Mouse (Mus musculus): ENCODE results near the gene Kcnq1.

Gene Kcnq1

DNA sequence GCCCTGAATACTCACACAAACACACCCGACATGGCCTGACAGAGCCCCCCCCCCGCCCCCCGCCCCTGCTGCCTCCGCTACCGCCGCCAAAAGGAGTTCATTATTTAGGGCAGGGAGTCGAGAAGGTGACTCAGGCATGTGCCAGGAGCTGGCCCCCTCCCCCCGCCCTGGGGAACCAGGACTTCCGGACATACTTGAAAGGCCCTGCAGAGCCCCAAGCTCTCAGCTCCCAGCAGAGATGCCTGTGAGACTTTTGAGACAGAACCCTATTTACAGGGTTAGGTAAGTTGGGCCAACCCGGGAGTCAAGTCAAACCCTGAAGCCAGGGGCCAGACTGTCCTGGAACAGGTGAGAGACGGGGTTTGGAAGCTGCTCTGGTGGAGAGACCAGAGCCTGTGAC, 355.8 kb downstream of the Kcnq1 start:
- no peak for DNase-seq (ENCODE audit: low spot score in 2 of 2)

DNA sequence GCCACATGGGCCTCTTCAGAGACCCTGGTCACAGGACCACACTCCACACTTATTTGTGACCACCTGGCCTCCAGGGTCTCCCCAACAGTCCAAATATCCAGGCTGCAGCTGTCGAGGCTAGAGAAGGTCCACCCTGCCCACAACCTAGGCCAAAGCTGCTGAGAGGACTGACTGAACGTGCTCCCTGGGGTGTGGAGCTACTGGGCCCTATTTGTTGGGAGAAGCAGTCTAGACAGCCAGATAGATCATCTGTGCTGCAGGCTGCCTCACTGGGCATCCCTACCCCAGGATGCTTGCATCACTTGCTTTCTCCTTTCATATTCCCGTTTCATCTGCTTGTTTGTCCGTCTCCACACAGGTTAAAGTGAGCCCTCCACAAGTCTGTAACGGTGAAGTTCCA, 356.4 kb downstream of the Kcnq1 start:
- DNase-seq (ENCODE audit: low spot score in 2 of 2): no peak

DNA sequence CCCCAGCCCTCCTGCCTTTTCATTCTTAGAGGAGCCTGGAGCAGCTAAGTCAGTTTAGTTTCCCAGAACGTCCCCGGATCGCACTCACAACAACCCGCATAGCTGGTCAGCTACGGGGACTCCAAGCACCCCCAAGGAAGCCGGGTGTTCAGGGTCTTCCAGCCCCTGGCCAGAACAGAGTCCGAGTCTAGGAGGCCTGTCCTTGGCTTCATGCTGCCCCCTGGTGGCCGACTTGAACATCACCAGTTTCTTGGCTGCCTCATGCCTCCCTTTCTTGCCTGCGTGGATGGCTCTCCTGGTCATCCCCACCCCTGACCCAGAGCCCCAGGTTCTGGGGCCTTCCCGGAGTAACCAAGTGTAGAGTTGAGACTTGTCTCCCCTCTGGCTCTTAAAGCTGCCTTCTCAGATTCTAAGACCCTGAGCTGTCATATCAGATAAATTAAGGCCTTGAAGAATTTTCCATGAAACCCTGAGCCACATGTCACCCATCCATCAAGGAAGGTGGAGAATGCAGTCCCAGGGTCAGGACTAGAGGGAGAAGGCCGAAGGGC, 357.8 kb downstream of the Kcnq1 start:
- peak; percentile 42 to 47 for DNase-seq (ENCODE audit: low spot score in 2 of 2)

DNA sequence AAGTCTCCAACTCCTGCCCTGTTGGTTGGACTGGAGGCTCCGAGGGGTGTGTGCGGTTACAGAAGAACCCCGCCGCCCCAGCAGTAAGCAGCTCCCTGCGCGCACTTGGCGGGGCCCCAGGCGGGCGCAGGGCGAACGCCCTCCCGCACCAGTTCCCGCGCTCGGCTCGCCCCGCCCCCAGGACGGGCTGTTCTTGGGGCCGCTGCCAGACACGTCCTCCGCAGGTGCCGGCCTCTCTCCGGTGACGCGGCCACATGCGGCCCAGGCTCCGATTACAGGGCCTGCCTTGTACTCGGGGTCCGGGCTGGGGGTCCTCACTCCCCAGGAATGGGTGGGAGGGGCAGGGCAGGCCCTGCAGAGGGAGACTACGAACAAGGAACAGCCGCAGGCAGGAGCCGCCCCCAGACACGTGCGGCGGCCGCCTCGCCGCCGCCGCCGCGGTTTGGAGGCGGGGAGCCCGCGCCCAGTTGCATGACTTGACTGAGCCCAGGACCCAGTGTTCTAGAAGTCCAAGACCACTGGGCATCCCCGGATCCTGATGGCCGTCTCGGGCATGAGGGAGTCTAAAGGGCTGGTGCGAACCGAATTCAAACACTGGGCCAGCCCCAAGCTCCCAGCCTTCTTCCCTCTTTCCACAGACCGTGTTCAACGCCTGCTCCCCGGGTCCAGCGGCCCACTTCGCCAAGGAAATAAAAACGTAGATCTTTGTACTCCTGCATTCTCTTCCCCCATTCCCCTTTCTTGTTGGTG, 358.8 kb downstream of the Kcnq1 start:
- DNase-seq (ENCODE audit: low spot score in 2 of 2): no peak

DNA sequence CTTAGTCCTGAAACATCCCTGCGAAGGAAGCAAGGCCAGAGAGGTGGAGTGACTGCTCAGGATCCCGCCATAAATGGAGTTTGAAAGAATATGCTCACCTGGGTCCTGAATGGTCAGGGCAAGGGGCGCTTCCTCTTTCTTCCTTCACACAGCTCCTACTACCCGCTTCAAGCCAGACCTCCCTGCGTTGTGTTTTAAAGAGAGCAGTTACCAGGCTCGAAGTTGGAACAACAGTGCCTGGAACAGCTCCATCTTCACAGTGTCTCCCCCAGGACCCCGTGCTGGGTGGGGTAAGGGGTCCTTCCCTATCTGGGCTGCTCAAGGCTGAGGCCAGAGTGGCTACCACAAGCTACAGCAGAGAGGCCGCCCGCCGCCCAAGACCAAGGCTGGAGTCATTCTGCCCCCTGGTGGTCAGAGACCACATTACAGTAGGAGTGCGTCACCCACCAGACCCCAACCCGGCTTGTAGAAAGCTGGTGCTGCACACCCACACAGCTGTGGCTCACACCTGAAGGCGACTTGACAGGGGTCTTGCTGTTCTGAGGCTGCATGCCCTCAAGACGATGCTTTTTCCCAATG, 360.0 kb downstream of the Kcnq1 start:
- DNase-seq (ENCODE audit: low spot score in 2 of 2): peak; percentile 38 to 65

DNA sequence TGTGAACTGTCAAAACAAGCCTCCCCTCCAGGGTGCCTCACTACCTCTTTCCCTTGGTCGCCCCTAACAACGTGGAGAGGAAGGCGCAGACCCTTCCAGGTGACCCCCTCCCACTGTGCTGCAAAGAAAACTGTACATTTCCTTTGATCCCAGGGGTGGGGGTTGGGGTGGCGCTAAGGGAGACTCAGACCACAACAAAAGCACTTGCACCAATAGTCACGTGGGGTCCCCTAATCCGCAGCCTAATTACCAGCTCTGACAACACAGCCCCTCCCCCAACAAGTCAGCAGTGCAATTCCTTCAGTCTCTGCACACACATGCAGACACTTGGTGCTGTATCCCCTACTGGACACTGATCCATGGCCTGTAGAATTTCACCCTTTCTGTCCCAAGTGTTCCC, 361.6 kb downstream of the Kcnq1 start:
- no peak for DNase-seq (ENCODE audit: low spot score in 2 of 2)

DNA sequence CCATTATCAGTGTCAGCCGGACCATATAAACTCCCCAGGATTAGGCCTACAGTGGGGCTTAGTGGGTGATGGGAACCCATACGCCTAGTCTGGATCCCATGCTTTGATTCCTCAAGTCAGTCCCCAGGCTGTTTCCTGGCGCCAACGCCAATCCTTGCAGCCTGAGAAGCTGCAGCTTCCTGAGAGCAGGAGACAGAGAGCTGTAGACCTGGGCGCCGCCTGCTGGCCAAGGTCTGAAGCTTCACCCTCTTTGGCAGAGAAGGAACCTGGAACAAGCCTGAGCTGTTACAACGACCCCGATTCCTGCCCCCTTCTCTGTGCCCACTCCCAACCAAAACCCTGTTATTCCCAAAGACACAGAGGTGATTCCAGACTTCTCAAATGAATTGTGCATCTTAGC, 363.8 kb downstream of the Kcnq1 start:
- peak in 1 of 2 experiments; percentile 46 for DNase-seq (ENCODE audit: low spot score in 2 of 2)

DNA sequence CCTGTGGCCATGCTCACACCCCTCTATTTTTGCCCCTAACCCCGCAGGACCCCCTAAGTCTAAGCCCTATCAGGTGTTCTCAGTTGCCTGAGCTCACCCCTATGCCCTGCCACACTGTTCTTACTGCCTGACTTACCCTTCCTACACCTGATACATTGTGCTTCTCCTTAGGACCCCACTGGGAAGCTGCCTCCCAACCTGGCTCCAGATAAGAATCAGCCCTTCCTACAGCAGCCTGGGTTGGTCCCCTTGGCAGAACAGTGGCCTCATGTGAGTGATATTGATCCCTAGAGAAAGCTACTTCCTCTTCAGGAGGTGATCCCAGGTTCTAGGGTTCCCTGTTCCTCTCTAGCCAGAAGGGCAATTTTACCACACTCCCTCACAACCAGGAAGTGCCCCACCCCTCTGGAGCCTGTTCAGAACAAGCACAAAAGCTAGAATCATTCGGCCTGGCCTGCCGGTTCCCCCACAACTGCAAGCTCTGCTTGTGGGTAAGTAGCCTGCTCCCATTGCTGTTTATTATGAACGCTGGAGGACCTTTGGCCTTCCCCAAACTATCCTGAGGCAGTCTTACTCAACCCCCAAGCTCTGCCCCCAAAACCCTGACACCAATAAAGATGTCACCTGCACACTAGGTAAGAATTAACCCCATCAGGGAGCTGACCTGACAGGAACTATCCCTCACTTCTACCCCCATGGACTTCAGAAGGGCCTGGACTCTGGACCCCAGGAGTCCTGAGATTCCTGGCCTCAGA, 367.4 kb downstream of the Kcnq1 start, which contains the start of gene Slc22a18:
Gene Slc22a18, plus strand, starts transcription at position 390 of the 755 bp plus-strand sequence.
- no peak for DNase-seq (ENCODE audit: low spot score in 2 of 2)

DNA sequence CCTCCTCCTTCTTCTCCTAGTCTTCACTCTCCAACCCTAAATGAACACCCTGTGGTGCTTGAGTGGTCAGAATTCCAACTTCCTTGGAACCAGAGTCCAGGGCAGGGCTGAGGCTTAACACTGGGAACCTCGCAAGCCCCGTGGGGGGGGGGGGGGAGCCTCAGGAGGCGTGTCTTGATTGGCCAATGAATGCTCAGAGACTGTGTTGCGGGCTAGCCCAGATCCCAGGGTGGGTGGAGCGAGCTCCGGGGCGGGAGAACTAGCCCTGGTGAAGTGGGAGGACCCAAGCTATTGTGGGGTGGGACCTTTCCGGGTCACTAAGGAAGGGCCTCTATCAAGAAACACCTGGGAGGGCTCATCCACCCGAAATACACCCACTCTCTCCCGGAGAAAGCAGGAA, 368.6 kb downstream of the Kcnq1 start:
- no peak for DNase-seq (ENCODE audit: low spot score in 2 of 2)

DNA sequence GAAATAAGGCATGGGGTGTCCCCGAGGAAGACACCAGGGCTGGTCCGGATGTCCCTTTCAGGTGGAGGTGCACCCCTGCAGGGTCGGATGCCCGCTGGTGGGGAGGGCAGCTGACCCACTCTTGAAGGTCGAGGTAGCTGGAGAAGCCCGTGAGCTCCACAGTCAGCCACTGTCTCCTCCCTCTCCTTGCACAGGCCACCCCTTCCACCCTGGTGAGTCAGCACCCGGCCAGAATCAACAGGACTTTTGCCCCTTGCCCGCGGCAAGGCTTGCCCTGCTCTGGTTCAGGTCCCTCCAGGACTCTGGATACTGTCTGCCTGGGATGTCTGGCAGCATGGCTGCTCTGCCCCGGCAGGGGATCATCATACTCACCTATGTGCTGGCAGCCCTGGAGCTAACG, 369.7 kb downstream of the Kcnq1 start:
- no peak for DNase-seq (ENCODE audit: low spot score in 2 of 2)

Measured in spleen, postnatal 14 days (tissue).